Mouse (Mus musculus): ENCODE data around the gene P4hb.
A peak's percentile ranks its signal among the peaks of the same experiment; 100 is the strongest.

DNA sequence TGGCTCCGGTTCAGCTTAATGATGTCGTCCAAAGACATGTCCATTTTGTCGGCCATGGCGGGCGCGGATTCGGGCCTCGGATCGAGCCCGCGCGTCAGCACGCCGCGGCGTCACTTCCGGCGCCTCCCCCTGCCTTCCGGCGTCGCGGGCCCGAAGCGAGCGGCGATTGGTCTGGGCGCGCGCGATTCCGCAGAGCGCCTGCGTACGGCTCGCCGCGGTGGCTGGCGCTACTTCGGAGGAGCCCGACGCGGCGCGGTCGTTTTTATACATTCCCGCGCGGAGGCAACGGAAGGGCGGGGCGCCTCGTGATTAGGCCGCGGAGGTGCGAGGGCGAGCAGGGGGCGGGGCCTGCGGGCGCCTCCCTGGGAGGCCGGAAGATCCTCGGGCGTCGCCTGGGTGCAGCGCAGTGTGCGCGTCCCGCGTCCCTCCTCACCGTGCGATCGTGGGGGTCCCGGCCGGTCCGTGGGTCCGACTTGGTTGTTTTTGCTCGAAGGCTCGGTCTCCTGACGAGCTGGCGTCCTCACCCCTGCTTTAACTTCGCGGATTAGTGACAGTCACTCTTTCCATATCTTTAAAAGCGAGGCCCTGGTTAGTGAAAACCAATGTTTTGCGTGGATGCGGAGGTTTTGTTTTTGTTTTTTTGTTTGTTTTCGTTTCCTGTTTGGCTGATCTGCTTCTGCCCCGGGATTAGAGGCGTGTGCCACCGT lies 25.4 kb upstream of the P4hb start, which contains the start of the genes Alyref and Anapc11:
- peak; percentile 96 for TF ChIP-seq POLR2A (IDR thresholded peaks at IDR 0.05; ENCODE audit: insufficient read length, low read depth)
- peak; percentile 91 for TF ChIP-seq E2F4 (IDR thresholded peaks at IDR 0.05; ENCODE audit: insufficient read depth)
- no peak for TF ChIP-seq TCF12 (IDR thresholded peaks at IDR 0.05; ENCODE audit: insufficient read depth, poor library complexity, severe bottlenecking)
- TF ChIP-seq MYOG (IDR thresholded peaks at IDR 0.05; ENCODE audit: control insufficient read depth in 1 of 3, insufficient read depth in 1 of 3, insufficient read length in 2 of 3, low read depth in 2 of 3): peak in 1 of 3 experiments; percentile 22
- peak; percentile 87 for TF ChIP-seq MAX (IDR thresholded peaks at IDR 0.05; ENCODE audit: low read depth)
- TF ChIP-seq CEBPB (IDR thresholded peaks at IDR 0.05; ENCODE audit: insufficient read depth, poor library complexity, severe bottlenecking): no peak
- no peak for TF ChIP-seq MYOD1 (IDR thresholded peaks at IDR 0.05; ENCODE audit: control insufficient read depth in 1 of 3, insufficient read length in 2 of 3, low read depth in 2 of 3)
- no peak for TF ChIP-seq USF1 (IDR thresholded peaks at IDR 0.05; ENCODE audit: low read depth)
- peak; percentile 60 for TF ChIP-seq SRF (IDR thresholded peaks at IDR 0.05; ENCODE audit: control insufficient read depth, insufficient read length, low read depth)
